Mouse (Mus musculus) embryonic facial prominence, embryonic 14.5 days (tissue): Measurements from ENCODE around the gene Emilin2. TPM values are rescaled to one million over a fixed set of nuclear protein-coding genes. Genes with fewer than 3 reads are reported as not detected.
"Not testable (repeated sequence)": the region's sequence is repeated elsewhere in the genome, so short reads cannot be mapped to it uniquely, and the experiment has no call there.

ENCODE experiments used
- ATAC-seq: fragments of 200-750 bp; cut with Nextera tagmentation; 2 replicates; pipeline ENCODE4 v1.8.0; 2017; ENCODE audit warnings: low read depth, moderate number of reproducible peaks, moderate TSS enrichment
- DNase-seq: peaks from one replicate; pipeline ENCODE4 v3.0.0-alpha.2; 2015; ENCODE audit warnings: low spot score
- H3K27ac ChIP-seq: fragments of 300-500 bp; sonication (generic); replicated peaks from 2 replicates; pipeline ENCODE4 v1.5.1; 2014; ENCODE audit warnings: low read depth, mild to moderate bottlenecking, low read length, moderate library complexity
- H3K27me3 ChIP-seq: fragments of 300-500 bp; sonication (generic); replicated peaks from 2 replicates; pipeline ENCODE4 v1.6.1; 2014; ENCODE audit warnings: low read length; ENCODE audit not compliant: control insufficient read depth, insufficient read depth
- H3K36me3 ChIP-seq: fragments of 300-500 bp; sonication (generic); 2 replicates; pipeline ENCODE4 v1.6.1; 2014; ENCODE audit warnings: low read length, mixed read lengths; ENCODE audit not compliant: control insufficient read depth, insufficient read depth
- H3K4me1 ChIP-seq: fragments of 300-500 bp; sonication (generic); 2 replicates; pipeline ENCODE4 v1.6.1; 2014; ENCODE audit warnings: antibody characterized with exemption, low read length; ENCODE audit not compliant: control insufficient read depth, insufficient read depth
- H3K4me2 ChIP-seq: fragments of 300-500 bp; sonication (generic); 2 replicates; pipeline ENCODE4 v1.6.1; 2014; ENCODE audit warnings: low read depth, mild to moderate bottlenecking, low read length, moderate library complexity, mixed read lengths
- H3K4me3 ChIP-seq: fragments of 300-500 bp; sonication (generic); 2 replicates; pipeline ENCODE4 v1.5.1; 2014; ENCODE audit warnings: low read depth, mild to moderate bottlenecking, low read length
- H3K9ac ChIP-seq: fragments of 300-500 bp; sonication (generic); 2 replicates; pipeline ENCODE4 v1.6.1; 2014; ENCODE audit warnings: low read depth, mild to moderate bottlenecking, low read length, moderate library complexity, mixed read lengths
- H3K9me3 ChIP-seq: fragments of 300-500 bp; sonication (generic); 2 replicates; pipeline ENCODE4 v1.6.1; 2016; ENCODE audit warnings: low read length; ENCODE audit not compliant: control insufficient read depth
- WGBS: fragments of 180-500 bp; shearing (Covaris S2); extraction: QIAGEN DNeasy Blood & Tissue Kit; methylation state at CpG from one replicate; pipeline ENCODE4 v1.1.7; 2014; 5-methylcytosine and 5-hydroxymethylcytosine counted together
- polyA plus RNA-seq: library from polyadenylated mRNA; unstranded; fragments of >200 nt; fragmentation: Nextera tagmentation; extraction: Ambion mirVana; gene quantifications from 2 replicates; pipeline ENCODE4 v1.2.1, GENCODE M21; 2014

The Emilin2 gene
- polyA plus RNA-seq, 1 experiment from 2014 or later: 24.5 TPM

DNA sequence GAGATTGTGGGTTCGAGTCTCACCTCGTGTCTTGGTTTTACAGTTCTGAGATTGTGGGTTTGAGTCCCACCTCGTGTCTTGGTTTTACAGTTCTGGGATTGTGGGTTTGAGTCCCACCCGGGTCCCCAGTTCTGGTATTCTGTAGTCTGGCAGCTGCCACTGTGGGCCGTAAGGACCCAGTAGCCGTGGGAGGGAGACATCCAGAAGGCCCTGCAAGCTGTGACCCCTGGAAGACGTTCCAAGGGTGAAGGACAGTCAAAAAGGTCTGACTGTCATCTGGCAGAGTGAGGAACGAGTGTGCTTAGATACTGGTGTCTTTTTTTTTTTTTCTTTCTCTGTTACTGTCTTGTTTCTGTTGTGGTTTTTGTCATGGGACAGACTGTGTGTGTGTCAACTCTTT is 9.0 kb upstream of the Emilin2 start:
- H3K27ac ChIP-seq, H3K36me3 ChIP-seq, ATAC-seq, H3K9me3 ChIP-seq, H3K4me3 ChIP-seq, H3K27me3 ChIP-seq, H3K4me2 ChIP-seq, H3K4me1 ChIP-seq, H3K9ac ChIP-seq, DNase-seq: not testable (repeated sequence)
- 81% methylated on average over 8 of the region's 8 CpGs for WGBS

DNA sequence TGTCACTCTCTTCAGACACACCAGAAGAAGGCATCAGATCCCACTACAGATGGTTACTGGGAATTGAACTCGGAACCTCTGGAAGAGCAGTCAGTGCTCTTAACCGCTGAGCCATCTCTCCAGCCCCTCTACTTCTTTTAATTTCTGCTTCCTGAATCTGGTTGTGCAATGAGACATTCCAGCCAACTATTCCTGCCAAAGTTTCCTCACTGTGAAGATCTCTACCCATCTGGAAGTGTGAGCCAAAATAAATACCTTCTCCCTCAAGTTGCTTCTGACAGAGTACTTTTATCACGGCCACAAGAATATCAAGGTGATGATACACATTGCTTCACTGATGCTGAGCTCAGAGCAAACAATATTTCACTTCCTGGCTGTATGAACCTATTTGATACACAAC is 7.6 kb upstream of the Emilin2 start:
- ATAC-seq: no peak
- H3K27ac ChIP-seq: no peak overlapping the region
- no peaks in the 10 kb centered on the region for H3K27me3 ChIP-seq
- 82% methylated on average over 3 of the region's 3 CpGs for WGBS
- H3K4me3 ChIP-seq: no peak overlapping the region
- DNase-seq: no peak
- H3K4me2 ChIP-seq: no peak overlapping the region
- H3K9ac ChIP-seq: no peak overlapping the region
- H3K4me1 ChIP-seq: no peaks in the 10 kb centered on the region
- H3K36me3 ChIP-seq: no peaks in the 10 kb centered on the region
- H3K9me3 ChIP-seq: no peaks in the 10 kb centered on the region

DNA sequence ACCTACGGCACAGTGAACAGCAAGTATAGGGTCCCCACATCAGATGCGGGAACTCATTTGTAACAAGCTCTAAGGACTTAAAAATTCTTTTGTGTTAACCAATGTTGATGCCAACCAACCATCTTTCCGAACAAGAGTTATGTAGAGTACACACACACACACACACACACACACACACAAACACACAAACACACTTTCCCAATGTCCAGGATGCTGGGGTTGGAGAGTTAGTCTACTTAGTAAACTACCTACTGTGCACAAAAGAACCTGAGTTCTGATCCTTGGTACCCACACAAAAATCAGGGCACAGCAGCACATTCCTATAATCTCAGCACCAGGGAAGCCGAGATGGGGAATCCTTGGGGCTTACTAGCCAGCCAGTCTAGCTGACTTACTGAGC is 5.8 kb upstream of the Emilin2 start:
- H3K4me1 ChIP-seq: no peaks in the 10 kb centered on the region
- DNase-seq (no peak), ATAC-seq (no peak)
- H3K4me2 ChIP-seq: no peak overlapping the region
- no peaks in the 10 kb centered on the region for H3K9me3 ChIP-seq
- 91% methylated on average over 4 of the region's 4 CpGs for whole genome bisulfite sequencing
- H3K27ac ChIP-seq: no peak overlapping the region
- no peaks in the 10 kb centered on the region for H3K36me3 ChIP-seq
- H3K4me3 ChIP-seq: no peak overlapping the region
- no peak overlapping the region for H3K9ac ChIP-seq
- no peaks in the 10 kb centered on the region for H3K27me3 ChIP-seq

DNA sequence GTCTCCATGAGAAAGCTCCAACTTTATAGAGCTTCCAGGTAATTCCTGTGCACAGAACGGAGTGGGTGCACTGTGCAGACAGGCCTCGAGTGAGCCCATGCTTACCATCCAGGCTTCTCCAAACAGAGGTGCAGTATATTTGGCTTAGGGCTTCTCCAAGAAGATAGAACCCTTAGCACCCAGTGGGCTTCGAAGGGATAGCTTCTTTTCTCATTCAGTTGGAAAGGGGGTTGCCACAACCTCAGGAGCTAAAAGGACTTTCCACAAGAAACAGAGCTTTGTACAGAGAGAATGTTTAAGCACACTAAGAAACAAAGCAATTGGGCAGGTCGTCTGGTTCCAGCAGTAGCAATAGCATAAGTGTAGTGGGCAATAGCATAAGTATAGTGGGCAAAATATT is 2.5 kb upstream of the Emilin2 start:
- H3K4me2 ChIP-seq: no peak overlapping the region
- no peak overlapping the region for H3K9ac ChIP-seq
- no peaks in the 10 kb centered on the region for H3K9me3 ChIP-seq
- H3K36me3 ChIP-seq: no peaks in the 10 kb centered on the region
- no peak overlapping the region for H3K4me3 ChIP-seq
- H3K27me3 ChIP-seq: peaks cover 9% of the 10 kb centered on the region
- DNase-seq (no peak), ATAC-seq (no peak)
- H3K27ac ChIP-seq: no peak overlapping the region
- H3K4me1 ChIP-seq: 0 out of 2 replicates have a peak, but pooled peaks cover 5% of the 10 kb centered on the region
- WGBS: 75% methylated on average over 4 of the region's 4 CpGs

DNA sequence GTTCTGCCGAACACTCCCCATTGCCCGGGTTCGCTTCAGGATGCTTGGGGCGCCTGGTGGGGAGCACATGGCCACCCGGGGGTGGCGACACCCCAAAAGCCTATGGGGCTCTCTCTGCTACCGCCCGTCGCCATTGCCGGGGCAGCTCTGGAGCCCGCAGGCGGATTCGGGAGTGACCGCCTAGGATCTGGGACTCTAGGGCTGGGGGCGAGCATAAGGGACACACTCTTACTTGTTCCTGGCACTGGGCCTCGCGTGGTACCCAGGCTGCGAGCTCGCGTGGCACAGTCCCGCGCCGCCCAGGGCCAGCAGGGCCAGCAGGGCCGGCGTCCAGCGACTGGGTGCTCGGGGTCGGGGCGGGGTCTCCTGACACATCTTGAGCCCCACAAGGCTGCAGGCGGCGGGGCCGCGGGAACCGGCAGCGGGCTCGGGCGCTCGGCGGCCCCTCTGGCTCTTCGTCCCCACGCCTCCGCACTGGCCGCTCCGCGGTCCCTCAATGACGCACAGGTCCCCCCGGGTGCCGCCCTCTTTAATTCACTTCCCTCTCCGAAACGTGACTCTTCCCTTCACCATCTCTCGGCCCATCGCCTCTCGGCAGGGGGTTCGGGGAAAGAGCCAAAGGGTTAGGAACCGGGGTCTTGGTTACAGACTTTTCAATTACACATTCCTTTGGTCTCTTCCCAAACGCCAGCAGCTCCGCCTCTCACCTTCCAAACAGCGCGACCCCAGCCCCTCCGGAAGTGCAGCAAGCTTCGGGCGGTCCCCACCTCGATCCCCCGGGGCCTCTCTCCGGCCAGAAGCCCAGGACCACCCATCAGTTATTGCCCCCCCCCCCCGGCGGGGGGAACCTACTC is 1.1 kb downstream of the Emilin2 start:
- Histone ChIP-seq H3K27ac (peak overlapping the region; percentile 79), H3K9me3 (no peaks in the 10 kb centered on the region), H3K4me3 (peak overlapping the region; percentile 62), H3K4me2 (peak overlapping the region; percentile 96), H3K36me3 (no peaks in the 10 kb centered on the region), H3K4me1 (peaks cover 8% of the 10 kb centered on the region; the same call in 1 of the 2 replicates), H3K9ac (peak overlapping the region; percentile 76), H3K27me3 (peaks cover 12% of the 10 kb centered on the region)
- peak; percentile 51 for ATAC-seq
- DNase-seq: peak; percentile 39
- WGBS: under 1% methylated on average over 36 of the region's 67 CpGs

DNA sequence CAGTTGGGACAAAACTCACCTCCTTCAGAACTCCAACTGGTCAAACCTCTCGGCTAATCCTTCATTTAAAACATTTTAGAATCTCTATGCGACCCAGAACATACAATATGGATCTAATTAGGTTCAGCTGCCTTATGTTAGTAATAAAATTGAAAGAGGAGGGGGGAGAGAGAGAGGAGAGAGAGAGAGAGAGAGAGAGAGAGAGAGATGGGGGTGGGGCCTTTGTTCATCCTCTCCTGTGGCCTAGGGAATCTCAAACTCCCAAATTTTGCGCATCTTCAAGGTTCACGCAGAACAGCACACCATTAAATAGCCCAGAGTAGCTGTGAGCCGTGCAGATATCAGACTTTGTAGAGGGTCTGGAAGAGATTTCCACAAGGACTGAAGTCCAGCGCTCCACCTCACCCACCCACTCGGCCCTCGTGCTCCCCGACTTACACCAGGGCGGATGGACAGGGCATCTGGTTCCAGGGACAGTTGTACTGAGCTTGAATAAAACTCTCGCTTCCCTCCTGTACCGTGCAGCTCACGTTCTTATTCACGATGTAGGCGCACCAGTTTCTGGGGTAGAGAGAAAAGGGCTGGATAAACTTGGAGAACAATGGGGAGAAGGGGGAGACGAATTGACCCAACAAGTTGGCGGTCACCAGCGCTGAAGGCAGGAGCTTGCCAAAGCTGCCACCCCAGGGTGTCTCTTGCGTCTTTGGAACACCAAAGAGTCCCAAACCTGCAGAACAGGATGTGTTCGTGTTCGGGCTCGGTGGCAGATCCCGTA is 1.9 kb downstream of the Emilin2 start:
- ATAC-seq: peak; percentile 34; the same call in 1 of the 2 replicates
- H3K4me3 ChIP-seq: peak overlapping the region; percentile 62
- H3K4me2 ChIP-seq: peak overlapping the region; percentile 96
- no peaks in the 10 kb centered on the region for H3K9me3 ChIP-seq
- H3K27ac ChIP-seq: peak overlapping the region; percentile 79
- no peaks in the 10 kb centered on the region for H3K36me3 ChIP-seq
- DNase-seq: peak; percentile 48
- H3K4me1 ChIP-seq: peaks cover 8% of the 10 kb centered on the region; the same call in 1 of the 2 replicates
- H3K9ac ChIP-seq: peak overlapping the region; percentile 76
- 5% methylated on average over 19 of the region's 23 CpGs for WGBS
- peaks cover 12% of the 10 kb centered on the region for H3K27me3 ChIP-seq

DNA sequence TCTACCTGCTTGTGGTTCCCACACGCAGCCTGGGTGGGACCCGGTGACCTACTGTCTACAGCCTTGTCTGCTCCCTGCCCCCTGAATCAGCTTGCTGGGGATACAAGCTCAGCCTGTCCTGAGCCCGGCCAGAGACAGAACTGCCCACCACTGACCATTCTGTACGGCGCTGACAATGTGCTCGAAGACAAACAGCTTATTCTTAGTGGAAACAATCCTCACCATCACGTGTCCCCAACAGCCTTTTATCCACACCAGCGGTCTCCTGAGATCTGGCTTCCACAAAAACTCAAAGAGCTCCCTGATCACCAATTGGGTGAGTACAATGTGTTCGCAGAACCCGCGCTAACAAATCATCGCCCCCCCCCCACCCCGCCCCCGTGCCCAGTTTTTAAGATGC is 2.6 kb downstream of the Emilin2 start:
- WGBS: 28% methylated on average over 14 of the region's 14 CpGs
- peaks cover 8% of the 10 kb centered on the region; the same call in 1 of the 2 replicates for H3K4me1 ChIP-seq
- no peaks in the 10 kb centered on the region for H3K36me3 ChIP-seq
- peak overlapping the region; percentile 19; the same call in 1 of the 2 replicates for H3K27ac ChIP-seq
- H3K9ac ChIP-seq: 0 out of 2 replicates have a peak overlapping the region, but pooled peaks have one; percentile 30
- H3K9me3 ChIP-seq: no peaks in the 10 kb centered on the region
- peak overlapping the region; percentile 62 for H3K4me3 ChIP-seq
- H3K27me3 ChIP-seq: peaks cover 12% of the 10 kb centered on the region
- DNase-seq (no peak), ATAC-seq (no peak)
- H3K4me2 ChIP-seq: peak overlapping the region; percentile 96

DNA sequence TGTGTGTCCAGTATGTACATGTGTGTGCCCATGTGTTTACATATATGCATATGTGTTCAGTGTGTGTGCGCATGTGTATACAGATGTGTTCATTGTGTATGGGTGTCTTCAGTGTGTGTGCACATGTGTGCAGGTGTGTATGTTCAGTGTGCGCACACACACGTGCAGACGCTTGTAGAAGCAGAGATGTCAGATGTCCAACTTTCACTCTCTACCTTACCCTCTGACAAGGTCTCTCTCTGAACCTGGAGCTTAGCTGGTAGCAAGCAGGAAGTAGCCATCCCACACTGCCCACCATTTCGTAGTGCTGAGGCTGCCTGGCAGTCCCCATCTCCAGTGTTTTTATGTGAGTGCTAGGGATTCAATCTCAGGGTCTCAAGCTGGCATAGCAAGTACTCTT is 3.5 kb downstream of the Emilin2 start:
- no peak overlapping the region for H3K4me3 ChIP-seq
- H3K27me3 ChIP-seq: peaks cover 12% of the 10 kb centered on the region
- 93% methylated on average over 5 of the region's 5 CpGs for WGBS
- no peaks in the 10 kb centered on the region for H3K9me3 ChIP-seq
- ATAC-seq (no peak), DNase-seq (no peak)
- H3K27ac ChIP-seq: no peak overlapping the region
- H3K4me1 ChIP-seq: peaks cover 8% of the 10 kb centered on the region; the same call in 1 of the 2 replicates
- H3K36me3 ChIP-seq: no peaks in the 10 kb centered on the region
- 0 out of 2 replicates have a peak overlapping the region, but pooled peaks have one; percentile 96 for H3K4me2 ChIP-seq
- no peak overlapping the region for H3K9ac ChIP-seq
